Mouse (Mus musculus): ENCODE measurements at regions not wholly inside any gene's neighbourhood (a gene's known extent, or its start where the extent isn't known, plus 50 kb on each side); places are given as distances from the start of the nearest gene placed in this dataset.
A peak's percentile ranks its signal among the peaks of the same experiment; 100 is the strongest.

DNA sequence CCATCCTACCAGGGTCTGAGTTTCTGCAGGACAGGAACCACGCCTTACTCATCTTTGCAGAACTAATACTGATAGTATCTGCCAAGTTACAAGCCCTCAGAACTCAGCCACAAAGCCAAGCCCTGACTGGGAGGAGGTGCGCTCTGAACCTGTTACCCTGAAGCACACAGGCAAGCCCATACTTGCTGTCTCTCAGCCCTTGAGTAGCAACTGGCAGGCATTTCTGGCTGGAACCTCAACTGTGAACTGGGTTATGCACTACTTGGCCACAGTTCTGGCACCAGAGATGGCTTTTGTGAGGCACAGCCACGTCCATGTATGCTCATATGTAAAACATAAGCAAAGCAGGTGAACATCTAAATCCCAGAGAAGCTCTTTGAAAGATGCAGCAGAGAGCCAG lies 179.7 kb upstream of the Nfe2l3 start:
- H3K36me3 ChIP-seq (ENCODE audit: insufficient read depth, low read length): no peaks in the 10 kb centered on the region
- no peak for ATAC-seq (ENCODE audit: low FRiP score, low TSS enrichment)
- H3K9ac ChIP-seq (replicated peaks; ENCODE audit: low read length): no peak overlapping the region
- no peaks in the 10 kb centered on the region for H3K4me1 ChIP-seq (ENCODE audit: insufficient read depth, low read length)
- WGBS: 84% methylated on average over 3 of the region's 3 CpGs
- H3K4me3 ChIP-seq (ENCODE audit: low read length): no peak overlapping the region
- no peak overlapping the region for H3K27ac ChIP-seq (ENCODE audit: low read length)
- H3K4me2 ChIP-seq (replicated peaks; ENCODE audit: low read depth, low read length): no peak overlapping the region
- H3K27me3 ChIP-seq (ENCODE audit: insufficient read depth, low read length): no peaks in the 10 kb centered on the region
- no peaks in the 10 kb centered on the region for H3K9me3 ChIP-seq (ENCODE audit: low read length)

DNA sequence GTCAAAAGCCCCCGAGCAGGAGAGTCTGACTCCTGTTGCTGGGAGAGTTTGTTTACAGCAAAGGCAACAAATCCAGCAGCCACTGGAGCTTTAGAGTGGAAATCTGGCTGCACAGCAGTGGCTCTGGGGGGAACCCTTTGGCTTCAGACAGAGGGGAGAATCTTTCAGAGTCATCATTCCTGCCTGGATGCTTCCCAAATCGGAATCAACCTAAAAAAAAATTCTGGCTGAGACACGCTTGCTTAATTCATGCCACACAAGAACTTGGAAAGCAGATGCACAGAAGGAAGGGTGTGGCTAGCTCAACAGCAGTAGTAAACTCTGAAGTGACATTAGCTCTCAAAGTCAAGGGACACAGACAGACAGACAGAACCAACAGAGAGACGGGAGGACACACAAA lies 175.8 kb upstream of the Nfe2l3 start:
- Histone ChIP-seq H3K4me3 (ENCODE audit: low read length) (no peak overlapping the region), H3K27me3 (ENCODE audit: insufficient read depth, low read length) (no peaks in the 10 kb centered on the region), H3K9me3 (ENCODE audit: low read length) (peaks cover 5% of the 10 kb centered on the region; the same call in 1 of the 2 replicates), H3K4me2 (replicated peaks; ENCODE audit: low read depth, low read length) (no peak overlapping the region), H3K36me3 (ENCODE audit: insufficient read depth, low read length) (no peaks in the 10 kb centered on the region), H3K9ac (replicated peaks; ENCODE audit: low read length) (no peak overlapping the region), H3K27ac (ENCODE audit: low read length) (no peak overlapping the region), H3K4me1 (ENCODE audit: insufficient read depth, low read length) (no peaks in the 10 kb centered on the region)
- ATAC-seq (ENCODE audit: low FRiP score, low TSS enrichment): no peak
- WGBS: 53% methylated on average over 4 of the region's 4 CpGs

DNA sequence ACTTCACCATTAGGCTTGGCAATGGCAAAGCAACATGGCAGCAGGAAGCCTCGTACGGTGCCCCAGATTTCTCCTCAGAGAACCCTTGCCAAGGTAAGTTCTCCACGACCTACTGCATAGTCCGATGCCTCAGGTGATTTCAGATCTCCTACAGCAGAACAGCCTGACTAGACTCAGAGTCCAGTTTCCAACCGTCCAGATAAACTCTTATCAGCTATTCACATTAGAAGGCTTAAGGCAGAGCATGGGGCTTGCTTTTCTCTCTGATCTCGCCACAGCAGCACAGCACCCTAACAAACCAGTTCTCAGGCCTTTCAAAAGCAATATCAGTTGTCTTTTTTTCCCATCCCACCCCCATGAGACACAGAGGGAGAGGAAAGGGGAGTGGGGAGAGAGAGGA lies 174.9 kb upstream of the Nfe2l3 start:
- Histone ChIP-seq H3K27ac (ENCODE audit: low read length) (no peak overlapping the region), H3K36me3 (ENCODE audit: insufficient read depth, low read length) (no peaks in the 10 kb centered on the region), H3K9me3 (ENCODE audit: low read length) (peaks cover 5% of the 10 kb centered on the region; the same call in 1 of the 2 replicates), H3K4me1 (ENCODE audit: insufficient read depth, low read length) (no peaks in the 10 kb centered on the region), H3K27me3 (ENCODE audit: insufficient read depth, low read length) (no peaks in the 10 kb centered on the region), H3K4me3 (ENCODE audit: low read length) (no peak overlapping the region), H3K9ac (replicated peaks; ENCODE audit: low read length) (no peak overlapping the region), H3K4me2 (replicated peaks; ENCODE audit: low read depth, low read length) (no peak overlapping the region)
- WGBS: 88% methylated on average over 6 of the region's 6 CpGs
- no peak for ATAC-seq (ENCODE audit: low FRiP score, low TSS enrichment)

DNA sequence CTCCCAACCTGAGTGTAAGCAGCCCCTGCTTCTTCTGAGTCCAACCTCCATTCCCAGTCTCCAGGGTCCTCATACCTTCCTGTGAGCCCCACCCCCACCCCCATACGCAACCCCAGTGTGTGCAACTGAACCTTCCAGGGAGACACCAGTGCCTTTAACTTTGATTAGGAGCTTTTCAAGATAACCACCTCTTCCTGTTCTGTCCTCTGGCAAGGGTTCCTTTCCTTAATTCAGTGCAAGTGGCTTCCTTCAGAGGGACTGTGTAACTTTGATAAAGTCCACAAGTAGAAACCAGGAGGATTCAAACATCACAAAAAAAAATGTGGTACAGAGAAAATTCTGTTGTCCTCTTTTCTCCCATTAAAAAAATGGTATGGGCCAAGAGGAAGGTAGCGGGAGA lies 174.2 kb upstream of the Nfe2l3 start:
- no peaks in the 10 kb centered on the region for H3K4me1 ChIP-seq (ENCODE audit: insufficient read depth, low read length)
- H3K4me2 ChIP-seq (replicated peaks; ENCODE audit: low read depth, low read length): no peak overlapping the region
- ATAC-seq (ENCODE audit: low FRiP score, low TSS enrichment): no peak
- H3K4me3 ChIP-seq (ENCODE audit: low read length): no peak overlapping the region
- H3K27me3 ChIP-seq (ENCODE audit: insufficient read depth, low read length): no peaks in the 10 kb centered on the region
- H3K9ac ChIP-seq (replicated peaks; ENCODE audit: low read length): no peak overlapping the region
- H3K27ac ChIP-seq (ENCODE audit: low read length): no peak overlapping the region
- H3K36me3 ChIP-seq (ENCODE audit: insufficient read depth, low read length): no peaks in the 10 kb centered on the region
- H3K9me3 ChIP-seq (ENCODE audit: low read length): peaks cover 5% of the 10 kb centered on the region; the same call in 1 of the 2 replicates
- 85% methylated on average over 2 of the region's 2 CpGs for WGBS

DNA sequence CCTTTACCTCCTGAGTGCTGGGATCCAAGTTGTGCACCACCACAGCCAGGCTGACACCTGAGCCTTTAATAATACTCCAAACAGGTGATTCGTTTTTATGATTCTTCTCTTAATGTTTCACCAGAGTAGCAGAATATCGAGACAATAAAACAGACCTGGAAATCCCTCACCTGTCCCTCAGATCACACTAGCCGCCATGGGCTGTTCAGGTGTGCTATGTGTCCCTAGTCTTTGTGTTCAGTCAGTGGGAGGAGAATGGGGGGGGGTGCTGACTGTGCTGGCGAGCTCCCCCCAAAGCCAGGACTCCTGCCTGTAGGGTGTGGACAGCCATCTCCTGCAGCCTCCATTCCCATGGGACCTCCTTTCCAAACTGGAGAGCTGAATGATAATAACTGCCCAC lies 168.9 kb upstream of the Nfe2l3 start:
- Histone ChIP-seq H3K9me3 (ENCODE audit: low read length) (peaks cover 5% of the 10 kb centered on the region; the same call in 1 of the 2 replicates), H3K36me3 (ENCODE audit: insufficient read depth, low read length) (no peaks in the 10 kb centered on the region), H3K4me2 (replicated peaks; ENCODE audit: low read depth, low read length) (no peak overlapping the region), H3K9ac (replicated peaks; ENCODE audit: low read length) (no peak overlapping the region), H3K4me1 (ENCODE audit: insufficient read depth, low read length) (peaks cover under 1% of the 10 kb centered on the region; the same call in 1 of the 2 replicates), H3K4me3 (ENCODE audit: low read length) (no peak overlapping the region), H3K27me3 (ENCODE audit: insufficient read depth, low read length) (no peaks in the 10 kb centered on the region), H3K27ac (ENCODE audit: low read length) (no peak overlapping the region)
- WGBS: 77% methylated on average over 4 of the region's 4 CpGs
- no peak for ATAC-seq (ENCODE audit: low FRiP score, low TSS enrichment)

DNA sequence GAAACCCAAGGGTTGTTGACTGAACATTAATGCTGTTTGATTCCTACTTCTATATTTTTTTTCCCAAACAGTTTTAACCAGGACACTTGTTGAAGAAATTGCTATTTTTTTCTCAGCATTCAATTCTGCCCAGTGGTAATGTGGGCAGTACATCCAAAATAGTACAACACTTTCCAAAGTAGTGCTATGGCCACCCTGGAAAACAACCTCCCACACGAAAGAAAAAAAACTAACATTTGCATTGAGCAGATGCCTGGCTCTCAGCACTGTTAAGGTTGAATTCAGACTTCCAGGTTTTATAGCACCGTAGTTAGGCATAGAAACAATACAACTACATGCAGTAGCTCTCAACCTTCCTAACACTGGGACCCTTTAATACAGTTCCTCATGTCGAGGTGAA lies 167.1 kb upstream of the Nfe2l3 start:
- Histone ChIP-seq H3K4me1 (ENCODE audit: insufficient read depth, low read length) (peaks cover 13% of the 10 kb centered on the region), H3K9ac (replicated peaks; ENCODE audit: low read length) (no peak overlapping the region), H3K27me3 (ENCODE audit: insufficient read depth, low read length) (no peaks in the 10 kb centered on the region), H3K9me3 (ENCODE audit: low read length) (peaks cover 5% of the 10 kb centered on the region; the same call in 1 of the 2 replicates), H3K27ac (ENCODE audit: low read length) (no peak overlapping the region), H3K4me3 (ENCODE audit: low read length) (no peak overlapping the region), H3K36me3 (ENCODE audit: insufficient read depth, low read length) (no peaks in the 10 kb centered on the region), H3K4me2 (replicated peaks; ENCODE audit: low read depth, low read length) (no peak overlapping the region)
- WGBS: 79% methylated on average over 3 of the region's 3 CpGs
- ATAC-seq (ENCODE audit: low FRiP score, low TSS enrichment): no peak

DNA sequence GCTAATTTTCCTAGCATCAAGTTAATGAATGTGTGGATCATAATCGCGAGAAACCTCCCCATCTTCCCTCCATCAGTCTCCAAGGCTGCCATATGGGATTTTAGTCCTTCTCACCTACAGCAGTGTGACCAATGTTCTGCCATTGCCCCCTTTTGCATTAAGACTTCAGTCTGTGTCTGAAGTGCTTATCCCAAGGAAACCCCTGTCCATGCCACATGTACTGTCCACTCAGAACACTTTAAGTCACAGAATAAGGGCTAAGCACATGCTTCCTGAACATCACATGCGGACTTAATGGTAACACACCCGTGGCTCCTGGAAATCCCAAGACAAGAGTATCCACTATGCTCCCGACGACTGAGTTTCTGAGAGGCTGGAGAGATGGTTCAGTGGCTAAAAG lies 165.7 kb upstream of the Nfe2l3 start:
- Histone ChIP-seq H3K36me3 (ENCODE audit: insufficient read depth, low read length) (no peaks in the 10 kb centered on the region), H3K4me3 (ENCODE audit: low read length) (no peak overlapping the region), H3K27me3 (ENCODE audit: insufficient read depth, low read length) (no peaks in the 10 kb centered on the region), H3K9ac (replicated peaks; ENCODE audit: low read length) (no peak overlapping the region), H3K4me2 (replicated peaks; ENCODE audit: low read depth, low read length) (no peak overlapping the region), H3K27ac (ENCODE audit: low read length) (no peak overlapping the region), H3K4me1 (ENCODE audit: insufficient read depth, low read length) (peaks cover 13% of the 10 kb centered on the region), H3K9me3 (ENCODE audit: low read length) (no peaks in the 10 kb centered on the region)
- 89% methylated on average over 6 of the region's 6 CpGs for WGBS
- ATAC-seq (ENCODE audit: low FRiP score, low TSS enrichment): no peak

DNA sequence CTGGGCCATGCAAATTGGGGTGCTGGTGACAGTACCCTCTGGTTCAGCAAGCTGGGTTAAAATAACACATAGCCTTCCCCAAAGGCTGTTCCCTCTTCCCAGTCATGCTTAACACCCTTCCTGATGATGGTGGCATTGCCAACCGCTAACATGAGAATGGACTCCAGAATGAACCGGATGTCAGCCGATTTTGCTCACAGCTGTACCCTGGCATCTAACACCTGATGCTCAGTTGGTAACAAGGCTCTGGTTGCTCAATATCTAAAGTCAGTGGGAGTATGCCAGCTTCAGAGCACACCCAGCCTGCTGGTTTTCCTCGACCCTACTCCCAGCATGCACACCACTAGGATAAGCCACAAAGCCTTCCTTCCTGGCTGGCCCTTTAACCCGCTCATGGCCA lies 164.6 kb upstream of the Nfe2l3 start:
- no peak overlapping the region for H3K4me3 ChIP-seq (ENCODE audit: low read length)
- H3K4me1 ChIP-seq (ENCODE audit: insufficient read depth, low read length): peaks cover 13% of the 10 kb centered on the region
- no peak overlapping the region for H3K27ac ChIP-seq (ENCODE audit: low read length)
- no peak overlapping the region for H3K4me2 ChIP-seq (replicated peaks; ENCODE audit: low read depth, low read length)
- H3K36me3 ChIP-seq (ENCODE audit: insufficient read depth, low read length): no peaks in the 10 kb centered on the region
- no peak for ATAC-seq (ENCODE audit: low FRiP score, low TSS enrichment)
- 89% methylated on average over 5 of the region's 5 CpGs for WGBS
- no peaks in the 10 kb centered on the region for H3K9me3 ChIP-seq (ENCODE audit: low read length)
- H3K9ac ChIP-seq (replicated peaks; ENCODE audit: low read length): no peak overlapping the region
- H3K27me3 ChIP-seq (ENCODE audit: insufficient read depth, low read length): no peaks in the 10 kb centered on the region

DNA sequence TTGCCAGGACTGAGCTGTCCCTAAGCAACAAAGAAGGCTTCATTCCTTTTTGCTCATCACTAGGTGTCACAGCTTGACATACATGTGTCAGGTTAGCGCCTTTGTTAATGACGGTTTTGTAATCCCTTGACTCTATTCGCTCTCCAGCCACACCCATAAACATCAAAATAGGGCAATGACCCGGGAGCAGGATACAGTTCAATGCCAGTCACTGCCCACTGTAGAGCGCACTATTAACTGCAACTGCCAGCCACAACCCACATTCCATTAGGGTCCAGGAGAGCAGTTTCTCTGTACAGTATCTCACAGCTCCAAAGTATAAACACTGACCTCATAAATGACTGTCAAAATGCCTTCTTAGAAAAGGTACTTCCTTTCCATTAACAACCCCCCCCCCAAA lies 163.5 kb upstream of the Nfe2l3 start:
- Histone ChIP-seq H3K27me3 (ENCODE audit: insufficient read depth, low read length) (no peaks in the 10 kb centered on the region), H3K4me3 (ENCODE audit: low read length) (no peak overlapping the region)
- WGBS: 63% methylated on average over 5 of the region's 5 CpGs

DNA sequence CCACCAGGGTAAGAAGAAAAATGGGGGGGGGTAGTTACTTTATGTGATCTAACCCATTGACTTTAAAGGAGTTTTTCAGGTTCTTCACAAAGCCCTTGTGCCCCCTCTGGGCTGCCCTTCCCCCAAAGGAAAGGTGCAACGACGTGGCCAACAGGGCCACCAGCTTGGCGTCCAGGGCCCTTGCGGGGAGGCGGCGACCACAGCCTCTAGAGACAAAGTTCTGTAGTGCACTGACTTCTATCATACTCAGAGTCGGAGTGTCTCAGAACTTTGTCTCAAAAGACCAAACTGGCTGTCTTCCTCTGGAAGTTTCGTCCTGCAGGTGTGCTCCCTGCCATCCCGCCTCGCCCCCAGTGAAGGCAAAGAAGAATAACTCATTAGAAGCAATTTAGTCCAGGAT lies 162.9 kb upstream of the Nfe2l3 start:
- Histone ChIP-seq H3K27ac (ENCODE audit: low read length) (no peak overlapping the region), H3K4me2 (replicated peaks; ENCODE audit: low read depth, low read length) (peak overlapping the region; percentile 95), H3K36me3 (ENCODE audit: insufficient read depth, low read length) (no peaks in the 10 kb centered on the region), H3K4me1 (ENCODE audit: insufficient read depth, low read length) (peaks cover 13% of the 10 kb centered on the region), H3K9ac (replicated peaks; ENCODE audit: low read length) (peak overlapping the region; percentile 81), H3K9me3 (ENCODE audit: low read length) (no peaks in the 10 kb centered on the region), H3K27me3 (ENCODE audit: insufficient read depth, low read length) (no peaks in the 10 kb centered on the region), H3K4me3 (ENCODE audit: low read length) (peak overlapping the region; percentile 64)
- no peak for ATAC-seq (ENCODE audit: low FRiP score, low TSS enrichment)
- WGBS: 18% methylated on average over 10 of the region's 10 CpGs

More for the DNA sequence above, 163.5 kb upstream of the Nfe2l3 start:
- Histone ChIP-seq H3K9me3 (ENCODE audit: low read length) (no peaks in the 10 kb centered on the region), H3K36me3 (ENCODE audit: insufficient read depth, low read length) (no peaks in the 10 kb centered on the region), H3K27ac (ENCODE audit: low read length) (no peak overlapping the region), H3K4me1 (ENCODE audit: insufficient read depth, low read length) (peaks cover 13% of the 10 kb centered on the region), H3K9ac (replicated peaks; ENCODE audit: low read length) (no peak overlapping the region), H3K4me2 (replicated peaks; ENCODE audit: low read depth, low read length) (peak overlapping the region; percentile 95; the same call in 1 of the 2 replicates)
- ATAC-seq (ENCODE audit: low FRiP score, low TSS enrichment): no peak
